Mouse (Mus musculus) hindbrain, embryonic 15.5 days (tissue): ENCODE results near the gene Nktr. TPM values are rescaled to one million over a fixed set of nuclear protein-coding genes. Genes with fewer than 3 reads are reported as not detected.
A peak's percentile ranks its signal among the peaks of the same experiment; 100 is the strongest.

Source experiments
- ATAC-seq: fragments of 200-750 bp; cut with Nextera tagmentation; 2 replicates; pipeline ENCODE4 v1.8.0; 2017; ENCODE audit warnings: low read depth, moderate number of reproducible peaks, moderate TSS enrichment; ENCODE audit not compliant: low FRiP score
- H3K27ac ChIP-seq: fragments of 300-500 bp; sonication (generic); replicated peaks from 2 replicates; pipeline ENCODE4 v1.5.1; 2015; ENCODE audit warnings: mild to moderate bottlenecking, inconsistent platforms
- H3K27me3 ChIP-seq: fragments of 300-500 bp; sonication (generic); 2 replicates; pipeline ENCODE4 v1.6.1; 2015; ENCODE audit warnings: control low read depth, inconsistent platforms
- H3K36me3 ChIP-seq: fragments of 300-500 bp; sonication (generic); 2 replicates; pipeline ENCODE4 v1.6.1; 2015; ENCODE audit warnings: control low read depth, inconsistent platforms
- H3K4me1 ChIP-seq: fragments of 300-500 bp; sonication (generic); replicated peaks from 2 replicates; pipeline ENCODE4 v1.6.1; 2015; ENCODE audit warnings: control low read depth, inconsistent platforms
- H3K4me2 ChIP-seq: fragments of 300-500 bp; sonication (generic); 2 replicates; pipeline ENCODE4 v1.6.1; 2015; ENCODE audit warnings: moderate library complexity, mild to moderate bottlenecking, inconsistent platforms
- H3K4me3 ChIP-seq: fragments of 300-500 bp; sonication (generic); 2 replicates; pipeline ENCODE4 v1.5.1; 2015; ENCODE audit warnings: mild to moderate bottlenecking, inconsistent platforms
- H3K9ac ChIP-seq: fragments of 300-500 bp; sonication (generic); 2 replicates; pipeline ENCODE4 v1.6.1; 2015; ENCODE audit warnings: inconsistent platforms
- H3K9me3 ChIP-seq: fragments of 300-500 bp; sonication (generic); 2 replicates; pipeline ENCODE4 v1.6.1; 2016; ENCODE audit warnings: control low read depth, inconsistent platforms
- WGBS: fragments of 180-500 bp; shearing (Covaris S2); methylation state at CpG from one replicate; pipeline ENCODE4 v1.1.7; 2015; 5-methylcytosine and 5-hydroxymethylcytosine counted together
- polyA plus RNA-seq: library from polyadenylated mRNA; unstranded; fragments of >200 nt; fragmentation: Nextera tagmentation; extraction: Ambion mirVana; gene quantifications from 2 replicates; pipeline ENCODE4 v1.2.1, GENCODE M21; 2015

Nktr gene
- polyA plus RNA-seq, 1 experiment from 2014 or later: 45.0 TPM

- Histone ChIP-seq H3K4me2 (no peak overlapping the region), H3K9ac (no peak overlapping the region), H3K9me3 (no peaks in the 10 kb centered on the region), H3K27me3 (no peaks in the 10 kb centered on the region), H3K27ac (0 out of 2 replicates have a peak overlapping the region, but pooled peaks have one; percentile 1), H3K4me3 (no peak overlapping the region), H3K36me3 (no peaks in the 10 kb centered on the region), H3K4me1 (peaks cover 20% of the 10 kb centered on the region)
- 27% methylated on average over 1 of the region's 1 CpGs for WGBS
- ATAC-seq: peak; percentile 19
Measured at GRCm38 (mm10) chr9:121794972-121795539, 76.1 kb downstream of the Nktr start.

DNA sequence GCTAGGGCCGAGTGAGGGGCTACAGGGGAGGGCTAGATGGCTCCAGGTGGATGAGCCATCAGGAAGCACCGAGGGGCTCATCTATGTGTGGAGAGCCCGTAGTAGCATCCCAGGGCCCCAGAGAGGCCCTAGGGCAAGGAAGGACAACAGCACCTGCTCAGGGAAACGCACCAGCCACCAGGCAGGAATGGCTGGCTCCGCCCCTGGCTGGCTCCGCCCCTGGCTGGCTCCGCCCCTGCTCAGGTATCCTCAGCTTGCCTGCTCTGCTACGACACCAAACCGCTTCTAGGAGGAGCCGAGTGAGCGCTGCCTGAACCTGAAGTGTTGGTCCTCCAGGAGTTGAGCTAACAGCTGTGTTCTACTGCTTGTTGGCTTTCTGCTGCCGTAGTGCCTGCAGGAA, 78.8 kb downstream of the Nktr start:
- H3K4me2 ChIP-seq: no peak overlapping the region
- H3K9ac ChIP-seq: no peak overlapping the region
- H3K27ac ChIP-seq: no peak overlapping the region
- H3K4me3 ChIP-seq: no peak overlapping the region
- no peak for ATAC-seq
- H3K36me3 ChIP-seq: no peaks in the 10 kb centered on the region
- no peaks in the 10 kb centered on the region for H3K27me3 ChIP-seq
- H3K4me1 ChIP-seq: peaks cover 12% of the 10 kb centered on the region; the same call in 1 of the 2 replicates
- H3K9me3 ChIP-seq: no peaks in the 10 kb centered on the region
- 25% methylated on average over 12 of the region's 12 CpGs for WGBS

GRCm38 (mm10) chr9:121798887-121799520, 80.0 kb downstream of the Nktr start:
- no peak overlapping the region for H3K4me2 ChIP-seq

DNA sequence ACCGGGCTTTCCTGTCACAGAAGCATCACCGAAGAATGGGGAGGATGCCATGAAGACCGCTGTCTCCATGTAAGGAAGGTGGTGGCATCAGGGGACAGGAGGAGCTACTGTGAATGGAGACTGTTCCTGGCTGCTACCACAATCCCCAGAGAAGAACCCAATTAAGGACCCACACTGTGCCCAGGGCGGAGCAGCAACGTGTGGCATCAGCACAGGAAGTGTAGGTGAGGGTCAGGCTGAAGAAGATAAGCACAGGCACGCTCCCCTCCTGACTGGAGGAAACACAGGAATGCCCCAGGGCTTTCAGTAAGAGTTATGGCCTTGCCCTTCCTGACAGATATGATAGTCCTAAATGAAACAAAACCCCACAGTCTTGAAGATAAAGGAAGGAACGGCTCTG, 83.8 kb downstream of the Nktr start:
- Histone ChIP-seq H3K27me3 (no peaks in the 10 kb centered on the region), H3K4me3 (no peak overlapping the region), H3K4me2 (no peak overlapping the region), H3K9me3 (no peaks in the 10 kb centered on the region), H3K4me1 (0 out of 2 replicates have a peak, but pooled peaks cover 2% of the 10 kb centered on the region), H3K27ac (no peak overlapping the region), H3K9ac (no peak overlapping the region), H3K36me3 (no peaks in the 10 kb centered on the region)
- ATAC-seq: no peak
- 78% methylated on average over 7 of the region's 7 CpGs for WGBS

More at GRCm38 (mm10) chr9:121798887-121799520, 80.0 kb downstream of the Nktr start:
- peaks cover 12% of the 10 kb centered on the region; the same call in 1 of the 2 replicates for H3K4me1 ChIP-seq
- no peak for ATAC-seq
- no peak overlapping the region for H3K9ac ChIP-seq
- no peak overlapping the region for H3K27ac ChIP-seq
- H3K4me3 ChIP-seq: no peak overlapping the region
- no peaks in the 10 kb centered on the region for H3K36me3 ChIP-seq
- H3K27me3 ChIP-seq: no peaks in the 10 kb centered on the region
- 38% methylated on average over 6 of the region's 6 CpGs for WGBS
- no peaks in the 10 kb centered on the region for H3K9me3 ChIP-seq

Other genes with a start within 250 kb of the Nktr start
- gene Cck, start 223.5 kb upstream of the Nktr start, polyA plus RNA-seq: 70.3 and 71.8 TPM in 2 replicates
- gene Lyzl4, start 77.1 kb upstream of the Nktr start, polyA plus RNA-seq: 0.26 TPM in 1 of 2 replicates, not detected in the other
- gene Vipr1, start 76.5 kb upstream of the Nktr start, polyA plus RNA-seq: 0.30 and 0.43 TPM in 2 replicates
- 30.3 and 32.8 TPM in 2 replicates for gene Sec22c, start 13.7 kb upstream of the Nktr start, polyA plus RNA-seq
- gene Ss18l2, start 8.8 kb upstream of the Nktr start, polyA plus RNA-seq: 168 and 174 TPM in 2 replicates
- gene Zfp651, start 40.2 kb downstream of the Nktr start, polyA plus RNA-seq: 32.9 and 33.2 TPM in 2 replicates
- 1.4 and 1.8 TPM in 2 replicates for gene Klhl40, start 58.4 kb downstream of the Nktr start, polyA plus RNA-seq
- 0.14 and 0.19 TPM in 2 replicates for gene Hhatl, start 73.3 kb downstream of the Nktr start, polyA plus RNA-seq
- 3.2 and 3.5 TPM in 2 replicates for gene Ccdc13, start 120.3 kb downstream of the Nktr start, polyA plus RNA-seq
- 157 and 160 TPM in 2 replicates for gene Higd1a, start 139.2 kb downstream of the Nktr start, polyA plus RNA-seq
- 2.9 and 3.0 TPM in 2 replicates for gene Ackr2, start 179.2 kb downstream of the Nktr start, polyA plus RNA-seq
- not detected in 2 replicates for gene Cyp8b1, start 197.1 kb downstream of the Nktr start, polyA plus RNA-seq
- 1.8 and 2.1 TPM in 2 replicates for gene Fam198a, start 231.8 kb downstream of the Nktr start, polyA plus RNA-seq